Mouse (Mus musculus) limb, embryonic 14.5 days (tissue): Measurements from ENCODE around the gene Nr2c2ap. TPM values are rescaled to one million over a fixed set of nuclear protein-coding genes. Genes with fewer than 3 reads are reported as not detected.

Experiments
- ATAC-seq: fragments of 200-750 bp; cut with Nextera tagmentation; 2 replicates; pipeline ENCODE4 v1.8.0; 2017; ENCODE audit warnings: low read depth, moderate number of reproducible peaks, moderate TSS enrichment; ENCODE audit not compliant: low FRiP score
- DNase-seq: peaks from one replicate; pipeline ENCODE4 v3.0.0-alpha.2; 2015; ENCODE audit warnings: low spot score
- H3K27ac ChIP-seq: fragments of 300-500 bp; sonication (generic); replicated peaks from 2 replicates; pipeline ENCODE4 v1.5.1; 2014; ENCODE audit warnings: low read depth, mild to moderate bottlenecking, low read length, moderate library complexity, mixed read lengths
- H3K27me3 ChIP-seq: fragments of 300-500 bp; sonication (generic); 2 replicates; pipeline ENCODE4 v1.6.1; 2014; ENCODE audit warnings: low read length, mixed read lengths; ENCODE audit not compliant: control insufficient read depth, insufficient read depth
- H3K36me3 ChIP-seq: fragments of 300-500 bp; sonication (generic); 2 replicates; pipeline ENCODE4 v1.6.1; 2014; ENCODE audit warnings: mild to moderate bottlenecking, low read length, moderate library complexity, mixed read lengths; ENCODE audit not compliant: control insufficient read depth, insufficient read depth
- H3K4me1 ChIP-seq: fragments of 300-500 bp; sonication (generic); 2 replicates; pipeline ENCODE4 v1.6.1; 2014; ENCODE audit warnings: antibody characterized with exemption, low read length, mixed read lengths; ENCODE audit not compliant: control insufficient read depth, insufficient read depth
- H3K4me2 ChIP-seq: fragments of 300-500 bp; sonication (generic); replicated peaks from 2 replicates; pipeline ENCODE4 v1.6.1; 2014; ENCODE audit warnings: low read depth, mild to moderate bottlenecking, low read length, moderate library complexity; ENCODE audit not compliant: severe bottlenecking
- H3K4me3 ChIP-seq: fragments of 300-500 bp; sonication (generic); replicated peaks from 2 replicates; pipeline ENCODE4 v1.5.1; 2014; ENCODE audit warnings: low read length
- H3K9ac ChIP-seq: fragments of 300-500 bp; sonication (generic); 2 replicates; pipeline ENCODE4 v1.6.1; 2014; ENCODE audit warnings: mild to moderate bottlenecking, low read depth, low read length, moderate library complexity; ENCODE audit not compliant: severe bottlenecking
- H3K9me3 ChIP-seq: fragments of 300-500 bp; sonication (generic); 2 replicates; pipeline ENCODE4 v1.6.1; 2016; ENCODE audit warnings: low read length; ENCODE audit not compliant: control insufficient read depth
- POLR2A ChIP-seq: fragments of 200-500 bp; IDR thresholded peaks from 2 replicates; pipeline ENCODE4 v1.8.0; 2012; ENCODE audit warnings: inconsistent platforms, mild to moderate bottlenecking, moderate library complexity, borderline replicate concordance; ENCODE audit not compliant: insufficient read depth, insufficient read length; ENCODE audit errors: extremely low read depth
- WGBS: fragments of 180-500 bp; shearing (Covaris S2); extraction: QIAGEN DNeasy Blood & Tissue Kit; methylation state at CpG from one replicate; pipeline ENCODE4 v1.1.7; 2014; 5-methylcytosine and 5-hydroxymethylcytosine counted together
- polyA plus RNA-seq, 2 experiments: library from polyadenylated mRNA; depleted of rRNA in 1 of 2; stranded (reverse) in 1 of 2; unstranded in 1 of 2; fragments of >200 nt; fragmentation: Nextera tagmentation in 1 of 2; extraction: Ambion mirVana in 1 of 2; gene quantifications; 2 replicates each; pipeline versions ENCODE4 v1.2.1 to v1.2.3; 2012 to 2014

Gene Nr2c2ap
- polyA plus RNA-seq, 2 experiments, result 19.3 to 20.8 TPM

DNA sequence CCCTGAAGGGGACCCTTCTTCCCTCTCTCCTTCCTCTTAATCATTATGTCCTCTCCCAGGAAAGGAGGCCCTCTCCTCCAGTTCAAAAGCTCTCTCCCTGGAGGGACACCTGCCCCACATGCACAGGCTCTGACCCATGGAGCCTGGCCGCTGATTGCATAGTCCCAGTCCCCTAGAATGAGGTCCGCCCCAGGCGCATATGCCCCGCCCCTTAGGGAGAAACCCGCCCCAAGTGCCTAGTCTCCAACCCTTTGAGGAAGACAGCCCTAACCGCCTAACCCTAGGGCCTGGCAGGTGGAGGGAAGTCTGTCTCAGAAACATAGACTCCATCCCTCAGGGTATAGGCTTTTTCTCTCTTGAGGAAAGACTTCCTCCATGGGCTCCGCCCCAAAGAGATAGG is 43.9 kb upstream of the Nr2c2ap start:
- Histone ChIP-seq H3K4me3 (no peak overlapping the region), H3K27me3 (peaks cover 88% of the 10 kb centered on the region), H3K4me2 (no peak overlapping the region), H3K36me3 (no peaks in the 10 kb centered on the region), H3K9me3 (no peaks in the 10 kb centered on the region), H3K4me1 (peaks cover 6% of the 10 kb centered on the region), H3K27ac (no peak overlapping the region), H3K9ac (no peak overlapping the region)
- ATAC-seq, result no peak
- DNase-seq, result no peak
- no peak for TF ChIP-seq POLR2A
- 5% methylated on average over 7 of the region's 7 CpGs for WGBS

GRCm38 (mm10) chr8:70087836-70088650 is 43.1 kb upstream of the Nr2c2ap start:
- no peaks in the 10 kb centered on the region for H3K9me3 ChIP-seq
- peak overlapping the region; percentile 60 for H3K4me2 ChIP-seq
- ATAC-seq, result 0 out of 2 replicates have a peak, but pooled peaks have one; percentile 36
- 5% methylated on average over 43 of the region's 56 CpGs for WGBS
- peak overlapping the region; percentile 37 for H3K4me3 ChIP-seq
- peak overlapping the region; percentile 40 for H3K9ac ChIP-seq
- no peak for TF ChIP-seq POLR2A
- peaks cover 6% of the 10 kb centered on the region for H3K4me1 ChIP-seq
- H3K36me3 ChIP-seq, result no peaks in the 10 kb centered on the region
- no peak overlapping the region for H3K27ac ChIP-seq
- H3K27me3 ChIP-seq, result peaks cover 80% of the 10 kb centered on the region
- peak; percentile 46 for DNase-seq

- TF ChIP-seq POLR2A, result no peak
- Histone ChIP-seq H3K36me3 (no peaks in the 10 kb centered on the region), H3K27ac (no peak overlapping the region), H3K9ac (no peak overlapping the region), H3K9me3 (no peaks in the 10 kb centered on the region), H3K4me3 (no peak overlapping the region), H3K4me2 (no peak overlapping the region), H3K4me1 (no peaks in the 10 kb centered on the region), H3K27me3 (peaks cover 66% of the 10 kb centered on the region)
- no peak for DNase-seq
- no peak for ATAC-seq
- 61% methylated on average over 9 of the region's 9 CpGs for WGBS
Observed at GRCm38 (mm10) chr8:70089296-70089960, 41.7 kb upstream of the Nr2c2ap start.

GRCm38 (mm10) chr8:70092786-70093185 is 38.3 kb upstream of the Nr2c2ap start:
- peaks cover 33% of the 10 kb centered on the region for H3K27me3 ChIP-seq
- WGBS, result 43% methylated on average over 8 of the region's 8 CpGs
- no peaks in the 10 kb centered on the region for H3K9me3 ChIP-seq

DNA sequence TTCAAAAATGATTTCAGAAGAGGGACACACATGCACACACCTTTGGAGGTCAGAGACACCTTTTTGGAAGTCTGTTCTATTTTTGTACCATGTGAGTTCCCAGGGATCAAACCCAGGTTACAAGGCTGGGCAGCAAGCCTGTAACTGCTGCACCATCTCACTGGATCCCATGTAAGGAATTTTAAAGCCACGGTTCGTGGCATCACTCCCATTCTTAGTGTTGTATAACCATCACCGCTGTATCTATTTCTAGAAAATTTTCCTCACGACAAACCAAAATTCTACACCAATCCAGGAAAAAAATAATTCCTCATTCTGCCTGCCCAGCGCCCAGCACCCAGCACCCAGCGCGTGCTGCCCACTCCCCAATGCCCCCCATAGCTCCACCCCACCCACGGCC is 31.9 kb upstream of the Nr2c2ap start:
- DNase-seq, result no peak
- no peaks in the 10 kb centered on the region for H3K36me3 ChIP-seq
- H3K4me3 ChIP-seq, result no peak overlapping the region
- 75% methylated on average over 8 of the region's 8 CpGs for WGBS
- H3K9ac ChIP-seq, result no peak overlapping the region
- H3K27ac ChIP-seq, result no peak overlapping the region
- TF ChIP-seq POLR2A, result no peak
- H3K4me2 ChIP-seq, result no peak overlapping the region
- no peak for ATAC-seq
- no peaks in the 10 kb centered on the region for H3K9me3 ChIP-seq
- H3K4me1 ChIP-seq, result no peaks in the 10 kb centered on the region
- H3K27me3 ChIP-seq, result no peaks in the 10 kb centered on the region

More at GRCm38 (mm10) chr8:70092786-70093185, 38.3 kb upstream of the Nr2c2ap start:
- no peak for ATAC-seq
- TF ChIP-seq POLR2A, result no peak
- Histone ChIP-seq H3K4me3 (no peak overlapping the region), H3K4me2 (no peak overlapping the region), H3K36me3 (no peaks in the 10 kb centered on the region), H3K9ac (no peak overlapping the region), H3K4me1 (no peaks in the 10 kb centered on the region), H3K27ac (no peak overlapping the region)
- DNase-seq, result no peak
